Mouse (Mus musculus) cortical plate, adult 2 months (tissue): ENCODE data around the gene Cherp.

ENCODE experiments used
- CTCF ChIP-seq: fragments of 200-500 bp; IDR thresholded peaks from 2 replicates; pipeline ENCODE4 v1.5.1; 2011; ENCODE audit warnings: mild to moderate bottlenecking, control low read depth, low read length; ENCODE audit not compliant: insufficient read depth; ENCODE audit errors: extremely low read depth
- POLR2A ChIP-seq: fragments of 200-500 bp; IDR thresholded peaks from 2 replicates; pipeline ENCODE4 v1.6.1; 2011; ENCODE audit warnings: mild to moderate bottlenecking, low read length, control low read depth; ENCODE audit not compliant: insufficient read depth; ENCODE audit errors: extremely low read depth

GRCm38 (mm10) chr8:72455317-72455716 is 19.7 kb downstream of the Cherp start:
- no peak for TF ChIP-seq CTCF
- TF ChIP-seq POLR2A, result no peak
